Comparison of ENCODE assay signal across 25 mouse cellular contexts in the genomic region with DNA sequence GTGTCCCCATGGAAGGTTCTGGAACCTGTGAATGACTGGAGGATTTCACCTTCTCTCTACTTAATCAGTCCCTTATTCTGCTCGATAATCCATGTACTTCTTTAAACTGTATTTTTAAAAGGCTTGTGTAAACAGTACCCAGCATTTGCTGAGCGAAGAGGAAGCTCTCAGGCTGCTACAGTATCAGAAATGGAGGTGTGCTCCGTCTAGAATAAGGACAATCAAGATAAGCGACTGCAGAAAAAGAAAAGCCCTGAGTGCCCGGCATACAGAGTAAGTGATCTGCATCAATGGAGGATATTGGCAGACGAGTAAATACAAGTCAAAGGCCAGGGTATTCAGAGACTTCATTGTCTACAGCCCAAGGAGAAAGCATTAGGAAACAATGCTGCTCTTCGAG. TPM values are rescaled to one million over a fixed set of nuclear protein-coding genes. Genes with fewer than 3 reads are reported as not detected.
"Had no signal": no experiment of that assay in that cellular context is flagged by ENCODE, and none has a peak within 500 bp of the region (broad histone marks: within the 10 kb centered on the region; RNA-seq: fewer than 3 reads in every experiment).

No protein-coding gene starts in this region.

- H3K4me1 ChIP-seq: embryonic facial prominence, embryonic 12.5 days; heart, embryonic 10.5 days had no signal

- H3K36me3 ChIP-seq: embryonic facial prominence, embryonic 10.5 days; embryonic facial prominence, embryonic 12.5 days; embryonic facial prominence, embryonic 13.5 days; embryonic facial prominence, embryonic 15.5 days; forebrain, embryonic 10.5 days; forebrain, embryonic 12.5 days; forebrain, embryonic 15.5 days; heart, embryonic 10.5 days had no signal

- H3K9ac ChIP-seq: embryonic facial prominence, embryonic 12.5 days; embryonic facial prominence, embryonic 13.5 days; embryonic facial prominence, embryonic 15.5 days; forebrain, embryonic 12.5 days; forebrain, embryonic 13.5 days; forebrain, embryonic 15.5 days; forebrain, postnatal 0 days had no signal

- H3K4me3 ChIP-seq: embryonic facial prominence, embryonic 10.5 days; embryonic facial prominence, embryonic 12.5 days; embryonic facial prominence, embryonic 13.5 days; embryonic facial prominence, embryonic 15.5 days; erythroblast, embryonic 14.5 days; forebrain, embryonic 10.5 days; forebrain, embryonic 12.5 days; forebrain, embryonic 13.5 days; forebrain, embryonic 15.5 days; gastrocnemius, adult 2 months; heart, adult 2 months; heart, embryonic 10.5 days had no signal

- DNase-seq: cerebellum, adult 9-10 months; cerebellum, adult 9-11 months; cerebellum, postnatal 10 days; cerebellum, postnatal 14 days; cerebellum, postnatal 25 days; cerebellum, postnatal 36 days; embryo, embryonic 11 days; forebrain, postnatal 0 days; gastrocnemius, adult 2 months; gastrocnemius, postnatal 10 days; gastrocnemius, postnatal 14 days; gastrocnemius, postnatal 25 days; gastrocnemius, postnatal 36 days; heart, adult 18-20 months; heart, adult 2 months had no signal

- H3K27ac ChIP-seq: embryonic facial prominence, embryonic 10.5 days; embryonic facial prominence, embryonic 12.5 days; embryonic facial prominence, embryonic 13.5 days; embryonic facial prominence, embryonic 15.5 days; forebrain, embryonic 10.5 days; forebrain, embryonic 12.5 days; forebrain, embryonic 13.5 days; forebrain, embryonic 15.5 days; gastrocnemius, adult 2 months; heart, adult 2 months; heart, embryonic 10.5 days had no signal

- H3K9me3 ChIP-seq: embryonic facial prominence, embryonic 10.5 days; embryonic facial prominence, embryonic 12.5 days; embryonic facial prominence, embryonic 13.5 days; embryonic facial prominence, embryonic 15.5 days; forebrain, embryonic 10.5 days; forebrain, embryonic 12.5 days; forebrain, embryonic 13.5 days; forebrain, embryonic 15.5 days; heart, embryonic 10.5 days had no signal

- H3K27me3 ChIP-seq: embryonic facial prominence, embryonic 12.5 days; embryonic facial prominence, embryonic 13.5 days; embryonic facial prominence, embryonic 15.5 days; forebrain, embryonic 12.5 days; forebrain, embryonic 15.5 days had no signal

RNA-seq across cellular contexts. Expression of a gene that starts 26.3 kb away (rescaled TPM):
- polyA plus RNA-seq: erythroblast, embryonic 14.5 days had no signal
